Mouse (Mus musculus) heart, adult 2 months (tissue): ENCODE data around the gene Apoh.

Source experiments
- CTCF ChIP-seq: fragments of 200-600 bp; IDR thresholded peaks from 2 replicates; pipeline ENCODE4 v1.8.1; 2022; ENCODE audit warnings: antibody characterized with exemption, mild to moderate bottlenecking, moderate library complexity
- EP300 ChIP-seq: fragments of 200-500 bp; IDR thresholded peaks from 2 replicates; pipeline ENCODE4 v1.6.1; 2011; ENCODE audit warnings: low read depth, low read length, control low read depth; ENCODE audit not compliant: insufficient read depth

GRCm38 (mm10) chr11:108308253-108308652 lies 34.9 kb upstream of the Apoh start:
- TF ChIP-seq CTCF (no peak), EP300 (no peak)
